Mouse (Mus musculus): ENCODE measurements around the gene Ank3.

Ank3 gene

GRCm38 (mm10) chr10:69852366-69853091 is 454.0 kb downstream of the Ank3 start:
- no peak for DNase-seq (ENCODE audit: low spot score)

GRCm38 (mm10) chr10:69854587-69855185 is 456.1 kb downstream of the Ank3 start:
- no peak for DNase-seq (ENCODE audit: low spot score)

GRCm38 (mm10) chr10:69858011-69858410 is 459.4 kb downstream of the Ank3 start:
- no peak for DNase-seq (ENCODE audit: low spot score)

- no peak for DNase-seq (ENCODE audit: low spot score)
Observed at GRCm38 (mm10) chr10:69858897-69859605, 460.5 kb downstream of the Ank3 start.

- DNase-seq (ENCODE audit: low spot score) = no peak
Observed at GRCm38 (mm10) chr10:69859848-69860479, 461.4 kb downstream of the Ank3 start.

- DNase-seq (ENCODE audit: low spot score) = no peak
Observed at GRCm38 (mm10) chr10:69862829-69863228, 464.3 kb downstream of the Ank3 start.

- peak; percentile 10 for DNase-seq (ENCODE audit: low spot score)
Observed at GRCm38 (mm10) chr10:69870348-69870747, 471.8 kb downstream of the Ank3 start.

GRCm38 (mm10) chr10:69870947-69871346 is 472.4 kb downstream of the Ank3 start:
- DNase-seq (ENCODE audit: low spot score) = no peak

- no peak for DNase-seq (ENCODE audit: low spot score)
Observed at GRCm38 (mm10) chr10:69872182-69872741, 473.7 kb downstream of the Ank3 start.

GRCm38 (mm10) chr10:69872892-69873291 is 474.3 kb downstream of the Ank3 start:
- DNase-seq (ENCODE audit: low spot score) = no peak

GRCm38 (mm10) chr10:69874806-69875205 is 476.2 kb downstream of the Ank3 start:
- DNase-seq (ENCODE audit: low spot score) = no peak

GRCm38 (mm10) chr10:69883935-69884680 is 485.5 kb downstream of the Ank3 start:
- DNase-seq (ENCODE audit: low spot score) = no peak

GRCm38 (mm10) chr10:69888399-69888798 is 489.8 kb downstream of the Ank3 start:
- DNase-seq (ENCODE audit: low spot score) = no peak

GRCm38 (mm10) chr10:69889779-69890178 is 491.2 kb downstream of the Ank3 start:
- no peak for DNase-seq (ENCODE audit: low spot score)

- DNase-seq (ENCODE audit: low spot score) = no peak
Observed at GRCm38 (mm10) chr10:69890389-69890985, 491.9 kb downstream of the Ank3 start.

- no peak for DNase-seq (ENCODE audit: low spot score)
Observed at GRCm38 (mm10) chr10:69892162-69892561, 493.6 kb downstream of the Ank3 start.

GRCm38 (mm10) chr10:69895606-69896005 is 497.0 kb downstream of the Ank3 start:
- DNase-seq (ENCODE audit: low spot score) = no peak

GRCm38 (mm10) chr10:69897927-69898326 is 499.4 kb downstream of the Ank3 start:
- DNase-seq (ENCODE audit: low spot score) = no peak

- no peak for DNase-seq (ENCODE audit: low spot score)
Observed at GRCm38 (mm10) chr10:69898821-69899220, 500.2 kb downstream of the Ank3 start.

GRCm38 (mm10) chr10:69899788-69900187 is 501.2 kb downstream of the Ank3 start:
- no peak for DNase-seq (ENCODE audit: low spot score)

GRCm38 (mm10) chr10:69902024-69902423 is 503.5 kb downstream of the Ank3 start:
- no peak for DNase-seq (ENCODE audit: low spot score)

All from spleen, adult 12 weeks (tissue).